Mouse (Mus musculus) ES-E14 (cell line): Measurements from ENCODE around the gene Ssc4d. TPM values are rescaled to one million over a fixed set of nuclear protein-coding genes. Genes with fewer than 3 reads are reported as not detected.
A peak's percentile ranks its signal among the peaks of the same experiment; 100 is the strongest.

Experiments used
- DNase-seq: peaks from one replicate; pipeline ENCODE4 v3.0.0-alpha.2; 2013; ENCODE audit warnings: low read depth, low spot score
- H3K27ac ChIP-seq: 2 replicates; pipeline ENCODE4 v1.5.1; 2012; ENCODE audit warnings: low read depth, mild to moderate bottlenecking, low read length, moderate library complexity, mixed read lengths; ENCODE audit not compliant: poor library complexity, insufficient read depth, severe bottlenecking
- H3K36me3 ChIP-seq: 2 replicates; pipeline ENCODE4 v1.6.1; 2012; ENCODE audit warnings: mild to moderate bottlenecking, low read length, moderate library complexity, mixed read lengths; ENCODE audit not compliant: control insufficient read depth, poor library complexity, insufficient read depth, severe bottlenecking
- H3K4me1 ChIP-seq, 2 experiments: fragments of 150-350 bp in 1 of 2; sonication (generic) in 1 of 2; 2 replicates each; pipeline ENCODE4 v1.6.1; 2012; ENCODE audit warnings: low read length in 2 of 2, mild to moderate bottlenecking in 1 of 2, mixed read lengths in 1 of 2; ENCODE audit not compliant: control insufficient read depth in 2 of 2, insufficient read depth in 2 of 2, poor library complexity in 1 of 2
- H3K4me3 ChIP-seq, 2 experiments: fragments of 150-350 bp in 1 of 2; sonication (generic) in 1 of 2; 2 replicates each; pipeline ENCODE4 v1.5.1; 2012; ENCODE audit warnings: low read length in 2 of 2, low read depth in 1 of 2, mild to moderate bottlenecking in 1 of 2, mixed read lengths in 1 of 2; ENCODE audit not compliant: insufficient read depth in 1 of 2, poor library complexity in 1 of 2, severe bottlenecking in 1 of 2
- H3K9ac ChIP-seq: 2 replicates; pipeline ENCODE4 v1.6.1; 2012; ENCODE audit warnings: low read depth, mild to moderate bottlenecking, low read length, mixed read lengths; ENCODE audit not compliant: poor library complexity, insufficient read depth, severe bottlenecking
- H3K9me3 ChIP-seq: fragments of 150-350 bp; sonication (generic); 2 replicates; pipeline ENCODE4 v1.6.1; 2012; ENCODE audit warnings: low read depth, mild to moderate bottlenecking, low read length; ENCODE audit not compliant: control insufficient read depth, insufficient read depth
- CHD2 ChIP-seq: IDR thresholded peaks from 2 replicates; pipeline ENCODE4 v1.6.1; 2014; ENCODE audit warnings: mild to moderate bottlenecking, low read depth, low read length, inconsistent platforms
- HCFC1 ChIP-seq: IDR thresholded peaks from 2 replicates; pipeline ENCODE4 v1.6.1; 2012; ENCODE audit warnings: low read length, inconsistent platforms, borderline replicate concordance; ENCODE audit not compliant: insufficient read depth
- MAFK ChIP-seq: IDR thresholded peaks from 2 replicates; pipeline ENCODE4 v1.6.1; 2014; ENCODE audit warnings: mild to moderate bottlenecking, low read depth, low read length, inconsistent platforms; ENCODE audit not compliant: insufficient read depth
- ZC3H11A ChIP-seq: IDR thresholded peaks from 2 replicates; pipeline ENCODE4 v1.6.1; 2012; ENCODE audit warnings: low read depth, mild to moderate bottlenecking, inconsistent platforms, low read length, borderline replicate concordance
- ZNF384 ChIP-seq: IDR thresholded peaks from 2 replicates; pipeline ENCODE4 v1.6.1; 2012; ENCODE audit warnings: low read depth, low read length, inconsistent platforms
- in situ Hi-C, 2 experiments: fragments of 600-800 bp; cut with MboI; formaldehyde crosslinking; loops; one replicate each; pipeline ENCODE4 v1.15.1; 2025; ENCODE audit warnings: low sequenced_read_pairs in 2 of 2, inconsistent platforms in 1 of 2; ENCODE audit not compliant: unreplicated experiment in 2 of 2
- total RNA-seq: library from RNA; depleted of rRNA; stranded (reverse); fragments of 300-350 nt; gene quantifications from 2 replicates; pipeline ENCODE4 v1.2.3, GENCODE M21; 2012

Ssc4d gene
- total RNA-seq, 1 experiment: 11.0 TPM

GRCm38 (mm10) chr5:136004537-136004936 is 30.2 kb upstream of the Ssc4d start:
- Histone ChIP-seq H3K27ac (no peak overlapping the region), H3K36me3 (peaks cover 4% of the 10 kb centered on the region; the same call in 1 of the 2 replicates), H3K4me3 (no peak overlapping the region), H3K4me1 (peaks cover 3 to 9% of the 10 kb centered on the region in 2 experiments), H3K9me3 (no peaks in the 10 kb centered on the region), H3K9ac (no peak overlapping the region)
- no peak for DNase-seq
- TF ChIP-seq ZNF384 (no peak), HCFC1 (no peak), ZC3H11A (no peak), CHD2 (no peak)
- in situ Hi-C loops: no loop called here

DNA sequence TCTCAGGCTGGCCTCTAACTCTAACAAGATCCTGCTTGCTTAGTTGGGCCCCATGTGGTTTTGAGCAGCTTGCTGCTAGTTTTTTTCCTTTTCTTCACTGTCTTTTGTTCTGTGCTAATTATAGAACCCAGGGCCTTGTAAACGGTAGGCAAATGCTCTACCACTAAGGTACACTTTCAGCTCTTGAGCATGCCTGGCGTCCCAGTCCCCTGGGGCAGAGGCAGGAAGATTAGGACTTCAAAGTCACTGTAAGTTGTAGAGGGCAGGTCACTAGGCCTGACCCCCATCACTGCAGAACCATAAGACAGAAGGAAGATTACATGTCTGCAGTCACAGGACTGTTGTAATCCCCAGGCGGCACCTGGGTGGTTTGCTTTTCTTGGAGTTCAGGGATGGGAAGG is 28.4 kb upstream of the Ssc4d start:
- Histone ChIP-seq H3K36me3 (peaks cover 7% of the 10 kb centered on the region; the same call in 1 of the 2 replicates), H3K4me1 (peaks cover 3 to 7% of the 10 kb centered on the region in 2 experiments; a peak in 3 of 4 replicates), H3K4me3 (no peak overlapping the region), H3K27ac (peak overlapping the region; percentile 92), H3K9me3 (no peaks in the 10 kb centered on the region), H3K9ac (no peak overlapping the region)
- TF ChIP-seq HCFC1: no peak
- TF ChIP-seq MAFK: no peak
- no peak for TF ChIP-seq ZC3H11A
- TF ChIP-seq ZNF384: no peak
- TF ChIP-seq CHD2: no peak
- no peak for DNase-seq
- in situ Hi-C loops: no loop called here

GRCm38 (mm10) chr5:136002325-136002724 is 28.0 kb upstream of the Ssc4d start:
- Histone ChIP-seq H3K36me3 (peaks cover 7% of the 10 kb centered on the region; the same call in 1 of the 2 replicates), H3K9ac (no peak overlapping the region), H3K4me1 (peaks cover 3 to 8% of the 10 kb centered on the region in 2 experiments; a peak in 3 of 4 replicates), H3K27ac (peak overlapping the region; percentile 92), H3K4me3 (no peak overlapping the region), H3K9me3 (no peaks in the 10 kb centered on the region)
- TF ChIP-seq ZC3H11A (no peak), MAFK (no peak), HCFC1 (no peak), CHD2 (no peak), ZNF384 (no peak)
- DNase-seq: no peak
- in situ Hi-C loops: no loop called here

DNA sequence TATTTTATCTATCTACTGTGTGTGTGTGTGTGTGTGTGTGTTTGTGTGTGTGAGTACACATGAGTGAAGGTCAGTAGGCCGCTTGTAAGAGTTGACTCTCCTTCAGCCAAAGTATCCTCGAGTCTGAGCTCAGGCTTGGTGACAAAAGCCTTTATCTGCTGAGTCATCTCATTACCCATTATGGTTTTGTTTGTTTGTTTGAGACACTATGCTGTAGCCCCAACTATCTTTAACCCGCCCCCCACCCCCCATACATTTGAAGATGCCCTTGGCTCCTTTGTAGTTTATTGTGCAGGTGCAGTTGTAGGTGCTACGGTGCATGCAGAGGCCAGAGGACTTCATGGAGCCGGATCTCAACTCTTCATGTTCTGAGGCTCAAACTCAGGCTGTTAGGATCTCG is 26.9 kb upstream of the Ssc4d start:
- H3K27ac ChIP-seq: peak overlapping the region; percentile 64
- no peaks in the 10 kb centered on the region for H3K9me3 ChIP-seq
- in situ Hi-C loops: no loop called here

DNA sequence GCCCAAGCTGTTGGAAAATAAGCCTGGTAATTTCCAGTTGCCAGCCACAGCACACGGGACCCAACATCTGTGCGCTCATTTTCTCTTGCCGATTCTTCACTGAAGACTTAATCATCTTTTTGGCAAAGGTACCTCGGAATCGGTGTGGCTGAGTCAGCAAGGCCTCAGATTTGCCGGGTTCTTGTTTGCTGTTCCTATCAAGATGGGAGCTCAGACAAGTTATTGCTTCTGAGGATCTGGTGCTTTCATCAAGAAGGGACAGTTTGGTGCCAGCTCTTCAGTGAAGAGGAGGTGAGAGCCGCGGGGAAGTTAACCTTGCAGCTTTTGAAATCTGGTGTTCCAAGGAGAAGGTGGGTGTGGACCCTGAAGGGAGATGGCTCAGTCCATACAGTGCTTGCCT is 21.8 kb upstream of the Ssc4d start:
- no peak overlapping the region for H3K9ac ChIP-seq
- in situ Hi-C loops: no loop called here
- H3K4me1 ChIP-seq: peaks cover 0 to 6% of the 10 kb centered on the region in 2 experiments; a peak in 1 of 4 replicates
- no peaks in the 10 kb centered on the region for H3K9me3 ChIP-seq
- H3K27ac ChIP-seq: no peak overlapping the region
- H3K36me3 ChIP-seq: peaks cover 10% of the 10 kb centered on the region; the same call in 1 of the 2 replicates
- TF ChIP-seq ZNF384: no peak
- no peak for TF ChIP-seq ZC3H11A
- TF ChIP-seq HCFC1: no peak
- no peak for TF ChIP-seq MAFK
- no peak for TF ChIP-seq CHD2
- DNase-seq: no peak
- H3K4me3 ChIP-seq: no peak overlapping the region

More for the DNA sequence above, 26.9 kb upstream of the Ssc4d start:
- Histone ChIP-seq H3K4me1 (peaks cover 3 to 8% of the 10 kb centered on the region in 2 experiments; a peak in 3 of 4 replicates), H3K9ac (no peak overlapping the region), H3K36me3 (peaks cover 10% of the 10 kb centered on the region; the same call in 1 of the 2 replicates), H3K4me3 (no peak overlapping the region)
- DNase-seq: no peak
- TF ChIP-seq HCFC1: no peak
- TF ChIP-seq ZC3H11A: no peak
- TF ChIP-seq CHD2: no peak
- peak; percentile 78 for TF ChIP-seq MAFK
- TF ChIP-seq ZNF384: no peak
